Mouse (Mus musculus) MEL (cell line): ENCODE measurements around the gene Pllp. TPM values are rescaled to one million over a fixed set of nuclear protein-coding genes. Genes with fewer than 3 reads are reported as not detected.

Source experiments
- DNase-seq: peaks from one replicate; pipeline ENCODE4 v3.0.0; 2011; ENCODE audit warnings: low read depth, low spot score
- H3K27ac ChIP-seq: 2 replicates; pipeline ENCODE4 v1.5.1; 2012; ENCODE audit warnings: low read depth, mild to moderate bottlenecking, control low read depth, low read length, moderate library complexity; ENCODE audit not compliant: control insufficient read depth
- H3K27me3 ChIP-seq, 2 experiments: fragments of 150-350 bp in 1 of 2; sonication (generic) in 1 of 2; 2 replicates each; pipeline ENCODE4 v1.6.1; 2012; ENCODE audit warnings: low read length in 2 of 2, mild to moderate bottlenecking in 2 of 2, improper control_type of control experiment in 1 of 2, moderate library complexity in 1 of 2; ENCODE audit not compliant: insufficient read depth in 2 of 2, control insufficient read depth in 1 of 2
- H3K36me3 ChIP-seq, 2 experiments: 2 replicates each; pipeline ENCODE4 v1.6.1; 2012 to 2014; ENCODE audit warnings: low read length in 2 of 2, improper control_type of control experiment in 1 of 2, inconsistent platforms in 1 of 2, mild to moderate bottlenecking in 1 of 2; ENCODE audit not compliant: insufficient read depth in 2 of 2, control insufficient read depth in 1 of 2
- H3K4me1 ChIP-seq, 2 experiments: fragments of 150-350 bp in 1 of 2; sonication (generic) in 1 of 2; 2 replicates each; pipeline ENCODE4 v1.6.1; 2012; ENCODE audit warnings: low read length in 2 of 2, improper control_type of control experiment in 1 of 2, mild to moderate bottlenecking in 1 of 2; ENCODE audit not compliant: insufficient read depth in 2 of 2, control insufficient read depth in 1 of 2
- H3K4me3 ChIP-seq, 2 experiments: fragments of 150-350 bp in 1 of 2; sonication (generic) in 1 of 2; 2 replicates each; pipeline ENCODE4 v1.5.1; 2012; ENCODE audit warnings: low read depth in 2 of 2, low read length in 2 of 2, mild to moderate bottlenecking in 2 of 2, moderate library complexity in 2 of 2, control low read depth in 1 of 2, improper control_type of control experiment in 1 of 2; ENCODE audit not compliant: control insufficient read depth in 1 of 2, insufficient read depth in 1 of 2
- H3K79me2 ChIP-seq: 2 replicates; pipeline ENCODE4 v1.6.1; 2012; ENCODE audit warnings: mild to moderate bottlenecking, low read length, moderate library complexity; ENCODE audit not compliant: control insufficient read depth, poor library complexity, insufficient read depth
- H3K9ac ChIP-seq: 2 replicates; pipeline ENCODE4 v1.6.1; 2012; ENCODE audit warnings: low read depth, mild to moderate bottlenecking, control low read depth, low read length, moderate library complexity; ENCODE audit not compliant: control insufficient read depth, poor library complexity, severe bottlenecking
- H3K9me3 ChIP-seq: fragments of 150-350 bp; sonication (generic); replicated peaks from 2 replicates; pipeline ENCODE4 v1.6.1; 2012; ENCODE audit warnings: mild to moderate bottlenecking, low read length, improper control_type of control experiment, moderate library complexity; ENCODE audit not compliant: insufficient read depth
- CTCF ChIP-seq, 3 experiments: IDR thresholded peaks in 2 of 3; conservative IDR thresholded peaks in 1 of 3; 2 replicates each; pipeline ENCODE4 v1.5.1; 2011 to 2012; ENCODE audit warnings: low read length in 3 of 3, low read depth in 2 of 3, mild to moderate bottlenecking in 2 of 3, improper control_type of control experiment in 1 of 3, inconsistent platforms in 1 of 3, mixed read lengths in 1 of 3, moderate library complexity in 1 of 3; ENCODE audit not compliant: control insufficient read depth in 1 of 3, insufficient read depth in 1 of 3, poor library complexity in 1 of 3, severe bottlenecking in 1 of 3
- E2F4 ChIP-seq: IDR thresholded peaks from 2 replicates; pipeline ENCODE4 v1.6.1; 2011; ENCODE audit warnings: low read depth, low read length, improper control_type of control experiment, borderline replicate concordance
- ETS1 ChIP-seq: IDR thresholded peaks from 2 replicates; pipeline ENCODE4 v1.6.1; 2012; ENCODE audit warnings: low read depth, mild to moderate bottlenecking, inconsistent platforms, low read length, improper control_type of control experiment, moderate library complexity
- GATA1 ChIP-seq: IDR thresholded peaks from 2 replicates; pipeline ENCODE4 v1.6.1; 2011; ENCODE audit warnings: low read depth, low read length, improper control_type of control experiment
- JUND ChIP-seq: IDR thresholded peaks from 2 replicates; pipeline ENCODE4 v1.6.1; 2011; ENCODE audit warnings: low read depth, mild to moderate bottlenecking, improper control_type of control experiment, low read length
- KAT2A ChIP-seq: conservative IDR thresholded peaks from 2 replicates; pipeline ENCODE4 v1.6.1; 2012; ENCODE audit warnings: low read depth, low read length, improper control_type of control experiment, inconsistent platforms
- MAFK ChIP-seq: IDR thresholded peaks from 2 replicates; pipeline ENCODE4 v1.6.1; 2011; ENCODE audit warnings: low read depth, mild to moderate bottlenecking, low read length, improper control_type of control experiment, borderline replicate concordance
- MAZ ChIP-seq: IDR thresholded peaks from 2 replicates; pipeline ENCODE4 v1.6.1; 2012; ENCODE audit warnings: low read depth, mild to moderate bottlenecking, inconsistent platforms, low read length, improper control_type of control experiment
- MYC ChIP-seq: IDR thresholded peaks from 2 replicates; pipeline ENCODE4 v1.6.1; 2011; ENCODE audit warnings: low read depth, mild to moderate bottlenecking, low read length, improper control_type of control experiment, moderate library complexity
- NRF1 ChIP-seq: IDR thresholded peaks from 2 replicates; pipeline ENCODE4 v1.6.1; 2014; ENCODE audit warnings: low read depth, mild to moderate bottlenecking, inconsistent platforms, low read length, improper control_type of control experiment, moderate library complexity; ENCODE audit not compliant: poor library complexity, insufficient read depth, severe bottlenecking
- POLR2A ChIP-seq, 2 experiments: IDR thresholded peaks; 2 replicates each; pipeline ENCODE4 v1.6.1; 2011 to 2012; ENCODE audit warnings: low read length in 2 of 2, mild to moderate bottlenecking in 2 of 2, control low read depth in 1 of 2, improper control_type of control experiment in 1 of 2, low read depth in 1 of 2, moderate library complexity in 1 of 2; ENCODE audit not compliant: control insufficient read depth in 1 of 2, insufficient read depth in 1 of 2, poor library complexity in 1 of 2
- POLR2AphosphoS5 ChIP-seq: IDR thresholded peaks from 2 replicates; pipeline ENCODE4 v1.6.1; 2012; ENCODE audit warnings: low read depth, borderline replicate concordance, mild to moderate bottlenecking, inconsistent platforms, low read length, moderate library complexity, mixed read lengths
- RAD21 ChIP-seq: IDR thresholded peaks from 2 replicates; pipeline ENCODE4 v1.6.1; 2011; ENCODE audit warnings: mild to moderate bottlenecking, low read depth, low read length, improper control_type of control experiment
- SMC3 ChIP-seq: IDR thresholded peaks from 2 replicates; pipeline ENCODE4 v1.6.1; 2011; ENCODE audit warnings: low read depth, low read length, improper control_type of control experiment
- TAL1 ChIP-seq: IDR thresholded peaks from 2 replicates; pipeline ENCODE4 v1.6.1; 2012; ENCODE audit warnings: mild to moderate bottlenecking, inconsistent platforms, low read length, moderate library complexity, mixed read lengths
- TBP ChIP-seq: IDR thresholded peaks from 2 replicates; pipeline ENCODE4 v1.8.0; 2011; ENCODE audit warnings: low read depth, low read length, improper control_type of control experiment
- USF2 ChIP-seq, 2 experiments: IDR thresholded peaks; 2 replicates each; pipeline ENCODE4 v1.6.1; 2011 to 2012; ENCODE audit warnings: improper control_type of control experiment in 2 of 2, low read length in 2 of 2, borderline replicate concordance in 1 of 2, inconsistent platforms in 1 of 2, low read depth in 1 of 2, mild to moderate bottlenecking in 1 of 2; ENCODE audit not compliant: insufficient read depth in 1 of 2
- ZC3H11A ChIP-seq: IDR thresholded peaks from 2 replicates; pipeline ENCODE4 v1.6.1; 2012; ENCODE audit warnings: low read depth, mild to moderate bottlenecking, inconsistent platforms, low read length, improper control_type of control experiment
- ZMIZ1 ChIP-seq: IDR thresholded peaks from 2 replicates; pipeline ENCODE4 v1.6.1; 2012; ENCODE audit warnings: low read depth, mild to moderate bottlenecking, inconsistent platforms, low read length, improper control_type of control experiment, moderate library complexity
- polyA plus RNA-seq, 2 experiments: library from polyadenylated mRNA; stranded (reverse) in 1 of 2; unstranded in 1 of 2; fragments of >175 nt in 1 of 2; fragments of >200 nt in 1 of 2; gene quantifications; 2 replicates each; pipeline versions ENCODE4 v1.2.1 to v1.2.4; 2012; ENCODE audit warnings: low replicate concordance in 2 of 2, low read depth in 1 of 2; ENCODE audit not compliant: insufficient read length in 2 of 2, insufficient read depth in 1 of 2, missing spikeins in 1 of 2
- total RNA-seq: library from RNA; depleted of rRNA; stranded (reverse); fragments of 300-350 nt; gene quantifications from 2 replicates; pipeline ENCODE4 v1.2.3, GENCODE M21; 2012

Gene Pllp
- total and polyA plus RNA-seq, 3 experiments, result 0.06 TPM; not detected in 2

DNA sequence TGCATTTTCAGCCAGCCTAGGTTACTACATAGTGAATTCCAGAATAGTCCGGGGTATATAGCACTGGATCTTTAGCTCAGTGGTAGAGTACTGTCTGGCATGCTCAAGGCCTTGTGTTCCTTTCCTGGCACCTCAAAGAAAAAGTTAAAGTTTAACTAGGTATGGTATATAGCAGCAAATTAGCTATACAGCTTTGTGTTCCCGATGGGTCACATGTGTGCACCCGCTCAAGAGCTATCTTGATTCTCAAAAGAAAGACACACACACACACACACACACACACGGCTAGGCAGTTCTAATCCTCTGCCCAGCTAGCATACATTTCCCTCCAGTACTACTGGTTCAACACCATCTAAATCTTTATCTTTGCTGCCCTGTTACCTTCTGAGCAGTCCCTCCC, 35.7 kb downstream of the Pllp start:
- no peak for TF ChIP-seq JUND
- Histone ChIP-seq H3K36me3 (peaks cover 5 to 8% of the 10 kb centered on the region in 2 experiments), H3K27me3 (no peaks in the 10 kb centered on the region), H3K4me3 (no peak overlapping the region), H3K79me2 (no peaks in the 10 kb centered on the region), H3K4me1 (peaks cover 2% of the 10 kb centered on the region in 2 experiments; a peak in 2 of 4 replicates), H3K27ac (no peak overlapping the region), H3K9ac (no peak overlapping the region), H3K9me3 (no peaks in the 10 kb centered on the region)
- DNase-seq, result no peak

GRCm38 (mm10) chr8:94658031-94658430, 38.0 kb downstream of the Pllp start:
- Histone ChIP-seq H3K4me1 (peaks cover 3 to 14% of the 10 kb centered on the region in 2 experiments), H3K36me3 (peaks cover 12 to 14% of the 10 kb centered on the region in 2 experiments), H3K27me3 (no peaks in the 10 kb centered on the region), H3K9ac (no peak overlapping the region), H3K9me3 (no peaks in the 10 kb centered on the region), H3K79me2 (no peaks in the 10 kb centered on the region), H3K27ac (no peak overlapping the region), H3K4me3 (no peak overlapping the region)
- TF ChIP-seq SMC3 (peak; percentile 71), MYC (peak; percentile 51; the same call in 1 of the 2 replicates), GATA1 (no peak), JUND (no peak), CTCF (IDR thresholded peaks at IDR 0.05 in 2 of 3, conservative IDR thresholded peaks at IDR 0.05 in 1 of 3; ENCODE audit: control insufficient read depth in 1 of 3, insufficient read depth in 1 of 3, low read depth in 2 of 3, low read length in 3 of 3, poor library complexity in 1 of 3, severe bottlenecking in 1 of 3) (peak; percentile 44 to 61 (median 48)), NRF1 (no peak), E2F4 (no peak), POLR2A (IDR thresholded peaks at IDR 0.05; ENCODE audit: control insufficient read depth in 1 of 2, insufficient read depth in 1 of 2, low read depth in 1 of 2, low read length in 2 of 2, poor library complexity in 1 of 2) (no peak), KAT2A (no peak), ZC3H11A (0 out of 2 replicates have a peak, but pooled peaks have one; percentile 22), TAL1 (no peak), MAFK (no peak), ETS1 (no peak), TBP (no peak), POLR2AphosphoS5 (no peak), USF2 (IDR thresholded peaks at IDR 0.05; ENCODE audit: borderline replicate concordance in 1 of 2, insufficient read depth in 1 of 2, low read depth in 1 of 2, low read length in 2 of 2) (no peak), ZMIZ1 (no peak), RAD21 (peak; percentile 54), MAZ (no peak)
- peak; percentile 48 for DNase-seq
